Mouse (Mus musculus) brain, embryonic 14.5 days (tissue): ENCODE measurements at regions not wholly inside any gene's neighbourhood (a gene's known extent, or its start where the extent isn't known, plus 50 kb on each side); places are given as distances from the start of the nearest gene placed in this dataset.
A peak's percentile ranks its signal among the peaks of the same experiment; 100 is the strongest.

Experiments used
- DNase-seq: peaks from one replicate; pipeline ENCODE4 v3.0.0-alpha.2; 2011; ENCODE audit warnings: low read depth
- CTCF ChIP-seq: fragments of 200-500 bp; IDR thresholded peaks from 2 replicates; pipeline ENCODE4 v1.5.1; 2012; ENCODE audit warnings: inconsistent platforms, mild to moderate bottlenecking, moderate library complexity, borderline replicate concordance; ENCODE audit not compliant: insufficient read depth, insufficient read length; ENCODE audit errors: extremely low read depth
- POLR2A ChIP-seq: fragments of 200-500 bp; IDR thresholded peaks from 2 replicates; pipeline ENCODE4 v1.6.1; 2012; ENCODE audit warnings: mild to moderate bottlenecking, inconsistent platforms, borderline replicate concordance; ENCODE audit not compliant: poor library complexity, insufficient read depth, insufficient read length, severe bottlenecking; ENCODE audit errors: extremely low read depth

- TF ChIP-seq POLR2A (no peak), CTCF (no peak)
- DNase-seq = no peak
These were observed 465.3 kb upstream of the Cpeb2 start for GRCm38 (mm10) chr5:42767688-42768087.

GRCm38 (mm10) chr5:42777120-42777910, 455.7 kb upstream of the Cpeb2 start:
- DNase-seq = peak; percentile 89
- no peak for TF ChIP-seq CTCF

- no peak for DNase-seq
- TF ChIP-seq POLR2A (no peak), CTCF (no peak)
These were observed 427.0 kb upstream of the Cpeb2 start for GRCm38 (mm10) chr5:42805958-42806357.
